Mouse (Mus musculus) ES-E14 (cell line): ENCODE results near the gene Fer. TPM values are rescaled to one million over a fixed set of nuclear protein-coding genes. Genes with fewer than 3 reads are reported as not detected.
A peak's percentile ranks its signal among the peaks of the same experiment; 100 is the strongest.

Source experiments
- DNase-seq: peaks from one replicate; pipeline ENCODE4 v3.0.0-alpha.2; 2013; ENCODE audit warnings: low read depth, low spot score
- H3K27ac ChIP-seq: 2 replicates; pipeline ENCODE4 v1.5.1; 2012; ENCODE audit warnings: low read depth, mild to moderate bottlenecking, low read length, moderate library complexity, mixed read lengths; ENCODE audit not compliant: poor library complexity, insufficient read depth, severe bottlenecking
- H3K36me3 ChIP-seq: 2 replicates; pipeline ENCODE4 v1.6.1; 2012; ENCODE audit warnings: mild to moderate bottlenecking, low read length, moderate library complexity, mixed read lengths; ENCODE audit not compliant: control insufficient read depth, poor library complexity, insufficient read depth, severe bottlenecking
- H3K4me1 ChIP-seq, 2 experiments: fragments of 150-350 bp in 1 of 2; sonication (generic) in 1 of 2; 2 replicates each; pipeline ENCODE4 v1.6.1; 2012; ENCODE audit warnings: low read length in 2 of 2, mild to moderate bottlenecking in 1 of 2, mixed read lengths in 1 of 2; ENCODE audit not compliant: control insufficient read depth in 2 of 2, insufficient read depth in 2 of 2, poor library complexity in 1 of 2
- H3K4me3 ChIP-seq, 2 experiments: fragments of 150-350 bp in 1 of 2; sonication (generic) in 1 of 2; 2 replicates each; pipeline ENCODE4 v1.5.1; 2012; ENCODE audit warnings: low read length in 2 of 2, low read depth in 1 of 2, mild to moderate bottlenecking in 1 of 2, mixed read lengths in 1 of 2; ENCODE audit not compliant: insufficient read depth in 1 of 2, poor library complexity in 1 of 2, severe bottlenecking in 1 of 2
- H3K9ac ChIP-seq: 2 replicates; pipeline ENCODE4 v1.6.1; 2012; ENCODE audit warnings: low read depth, mild to moderate bottlenecking, low read length, mixed read lengths; ENCODE audit not compliant: poor library complexity, insufficient read depth, severe bottlenecking
- H3K9me3 ChIP-seq: fragments of 150-350 bp; sonication (generic); 2 replicates; pipeline ENCODE4 v1.6.1; 2012; ENCODE audit warnings: low read depth, mild to moderate bottlenecking, low read length; ENCODE audit not compliant: control insufficient read depth, insufficient read depth
- CHD2 ChIP-seq: IDR thresholded peaks from 2 replicates; pipeline ENCODE4 v1.6.1; 2014; ENCODE audit warnings: mild to moderate bottlenecking, low read depth, low read length, inconsistent platforms
- HCFC1 ChIP-seq: IDR thresholded peaks from 2 replicates; pipeline ENCODE4 v1.6.1; 2012; ENCODE audit warnings: low read length, inconsistent platforms, borderline replicate concordance; ENCODE audit not compliant: insufficient read depth
- MAFK ChIP-seq: IDR thresholded peaks from 2 replicates; pipeline ENCODE4 v1.6.1; 2014; ENCODE audit warnings: mild to moderate bottlenecking, low read depth, low read length, inconsistent platforms; ENCODE audit not compliant: insufficient read depth
- ZC3H11A ChIP-seq: IDR thresholded peaks from 2 replicates; pipeline ENCODE4 v1.6.1; 2012; ENCODE audit warnings: low read depth, mild to moderate bottlenecking, inconsistent platforms, low read length, borderline replicate concordance
- ZNF384 ChIP-seq: IDR thresholded peaks from 2 replicates; pipeline ENCODE4 v1.6.1; 2012; ENCODE audit warnings: low read depth, low read length, inconsistent platforms
- in situ Hi-C, 2 experiments: fragments of 600-800 bp; cut with MboI; formaldehyde crosslinking; loops; one replicate each; pipeline ENCODE4 v1.15.1; 2025; ENCODE audit warnings: low sequenced_read_pairs in 2 of 2, inconsistent platforms in 1 of 2; ENCODE audit not compliant: unreplicated experiment in 2 of 2
- total RNA-seq: library from RNA; depleted of rRNA; stranded (reverse); fragments of 300-350 nt; gene quantifications from 2 replicates; pipeline ENCODE4 v1.2.3, GENCODE M21; 2012

The Fer gene
- total RNA-seq, 1 experiment = 14.2 TPM

DNA sequence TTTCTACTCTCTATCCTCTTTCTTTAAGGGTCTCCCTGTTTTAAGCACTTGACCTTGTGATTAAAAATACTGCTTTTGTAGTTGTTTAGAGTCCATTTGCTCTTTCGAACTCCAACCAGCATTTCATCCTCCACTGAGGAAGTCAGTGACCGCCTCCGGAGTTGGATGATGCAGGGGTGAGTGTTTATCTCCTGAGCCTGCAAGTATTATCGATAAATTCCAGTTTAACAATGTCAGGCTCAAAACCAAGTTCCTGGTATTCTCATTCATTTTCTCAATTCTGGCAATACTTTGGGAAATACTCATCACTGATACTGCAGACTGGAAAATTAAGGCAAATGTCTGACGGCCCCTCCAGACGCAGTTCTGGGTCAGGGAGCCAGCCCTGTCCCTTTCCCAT is 13.7 kb upstream of the Fer start:
- no peak overlapping the region for H3K27ac ChIP-seq

DNA sequence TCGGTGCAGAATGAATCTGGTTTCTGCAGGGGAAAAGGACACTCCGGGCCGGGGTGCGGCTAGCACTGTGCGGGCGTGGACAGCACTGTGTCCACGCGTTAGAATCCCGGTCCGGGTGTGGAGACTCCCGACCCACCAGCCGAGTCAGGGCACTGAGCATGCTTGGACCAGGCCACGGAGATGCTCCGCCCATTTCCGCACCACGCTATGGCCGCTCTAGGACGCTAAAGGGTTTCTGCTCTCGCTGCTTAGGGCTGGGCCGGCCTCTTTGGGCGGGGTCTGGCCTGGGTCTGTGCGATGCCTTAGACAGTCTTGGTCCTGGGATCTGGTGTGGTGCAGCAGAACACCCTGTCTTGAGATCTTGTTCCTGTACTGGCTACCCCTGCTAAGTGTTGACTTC is 13.3 kb upstream of the Fer start:
- peak overlapping the region; percentile 75 for H3K9ac ChIP-seq
- no peaks in the 10 kb centered on the region for H3K36me3 ChIP-seq
- peaks cover 4% of the 10 kb centered on the region in 2 experiments; a peak in 2 of 4 replicates for H3K4me1 ChIP-seq
- no peak overlapping the region for H3K27ac ChIP-seq
- DNase-seq = peak; percentile 73
- in situ Hi-C loops = no loop called here
- 0 out of 2 replicates have a peak, but pooled peaks have one; percentile 33 for TF ChIP-seq HCFC1
- no peak for TF ChIP-seq MAFK
- peak overlapping the region; percentile 77 to 84 for H3K4me3 ChIP-seq
- H3K9me3 ChIP-seq = no peaks in the 10 kb centered on the region

More for the DNA sequence above, 13.7 kb upstream of the Fer start:
- peak overlapping the region; percentile 75 for H3K9ac ChIP-seq
- H3K9me3 ChIP-seq = no peaks in the 10 kb centered on the region
- no peak for DNase-seq
- peaks cover 4% of the 10 kb centered on the region in 2 experiments; a peak in 2 of 4 replicates for H3K4me1 ChIP-seq
- in situ Hi-C loops = no loop called here
- peak overlapping the region; percentile 77 to 84 for H3K4me3 ChIP-seq
- H3K36me3 ChIP-seq = no peaks in the 10 kb centered on the region
- TF ChIP-seq ZC3H11A (no peak), HCFC1 (no peak), CHD2 (no peak), ZNF384 (no peak), MAFK (no peak)

- Histone ChIP-seq H3K4me3 (peak overlapping the region in 1 of 2 experiments; percentile 84; a peak in 1 of 4 replicates), H3K36me3 (no peaks in the 10 kb centered on the region), H3K4me1 (peaks cover 2 to 3% of the 10 kb centered on the region in 2 experiments; a peak in 2 of 4 replicates), H3K9ac (no peak overlapping the region), H3K9me3 (no peaks in the 10 kb centered on the region), H3K27ac (no peak overlapping the region)
- in situ Hi-C loops = no loop called here
- TF ChIP-seq CHD2 (no peak), MAFK (no peak), ZNF384 (no peak), ZC3H11A (no peak), HCFC1 (no peak)
- no peak for DNase-seq
Measured at GRCm38 (mm10) chr17:63850016-63850415, 12.8 kb upstream of the Fer start.

GRCm38 (mm10) chr17:63857023-63857544 is 5.8 kb upstream of the Fer start:
- no peaks in the 10 kb centered on the region; a peak in 1 of 4 replicates for H3K4me1 ChIP-seq

DNA sequence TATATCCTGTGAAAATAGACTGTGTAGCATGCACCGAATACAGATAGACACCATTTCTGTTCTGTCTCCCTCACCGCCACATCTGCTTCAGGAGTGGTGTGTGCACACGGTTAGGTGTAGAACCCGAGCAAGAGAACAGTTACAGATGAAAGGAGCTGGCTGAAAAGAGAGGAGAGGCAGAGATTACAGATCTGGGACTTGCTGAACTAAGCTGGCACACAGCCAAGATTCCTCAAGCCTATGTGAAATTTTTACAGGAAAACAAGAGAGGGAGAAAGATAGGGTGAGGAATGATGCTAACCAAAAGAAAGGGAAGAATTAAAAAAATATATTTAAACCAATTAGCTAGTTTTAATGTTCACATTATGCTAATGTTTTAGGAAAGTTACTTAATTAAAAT is 1.9 kb upstream of the Fer start:
- DNase-seq = no peak
- H3K9ac ChIP-seq = no peak overlapping the region
- H3K4me3 ChIP-seq = no peak overlapping the region
- in situ Hi-C loops = no loop called here
- no peak overlapping the region for H3K27ac ChIP-seq
- H3K36me3 ChIP-seq = no peaks in the 10 kb centered on the region
- TF ChIP-seq ZC3H11A (no peak), HCFC1 (no peak), CHD2 (no peak), ZNF384 (no peak), MAFK (no peak)
- no peaks in the 10 kb centered on the region for H3K9me3 ChIP-seq
- H3K4me1 ChIP-seq = peaks cover 0 to 4% of the 10 kb centered on the region in 2 experiments; a peak in 1 of 4 replicates

More at GRCm38 (mm10) chr17:63857023-63857544, 5.8 kb upstream of the Fer start:
- in situ Hi-C loops = no loop called here
- DNase-seq = no peak
- TF ChIP-seq ZC3H11A (no peak), ZNF384 (no peak)
- H3K4me3 ChIP-seq = no peak overlapping the region
- H3K9ac ChIP-seq = no peak overlapping the region
- no peaks in the 10 kb centered on the region for H3K36me3 ChIP-seq
- no peaks in the 10 kb centered on the region for H3K9me3 ChIP-seq
- no peak overlapping the region for H3K27ac ChIP-seq
